In the genomic region with DNA sequence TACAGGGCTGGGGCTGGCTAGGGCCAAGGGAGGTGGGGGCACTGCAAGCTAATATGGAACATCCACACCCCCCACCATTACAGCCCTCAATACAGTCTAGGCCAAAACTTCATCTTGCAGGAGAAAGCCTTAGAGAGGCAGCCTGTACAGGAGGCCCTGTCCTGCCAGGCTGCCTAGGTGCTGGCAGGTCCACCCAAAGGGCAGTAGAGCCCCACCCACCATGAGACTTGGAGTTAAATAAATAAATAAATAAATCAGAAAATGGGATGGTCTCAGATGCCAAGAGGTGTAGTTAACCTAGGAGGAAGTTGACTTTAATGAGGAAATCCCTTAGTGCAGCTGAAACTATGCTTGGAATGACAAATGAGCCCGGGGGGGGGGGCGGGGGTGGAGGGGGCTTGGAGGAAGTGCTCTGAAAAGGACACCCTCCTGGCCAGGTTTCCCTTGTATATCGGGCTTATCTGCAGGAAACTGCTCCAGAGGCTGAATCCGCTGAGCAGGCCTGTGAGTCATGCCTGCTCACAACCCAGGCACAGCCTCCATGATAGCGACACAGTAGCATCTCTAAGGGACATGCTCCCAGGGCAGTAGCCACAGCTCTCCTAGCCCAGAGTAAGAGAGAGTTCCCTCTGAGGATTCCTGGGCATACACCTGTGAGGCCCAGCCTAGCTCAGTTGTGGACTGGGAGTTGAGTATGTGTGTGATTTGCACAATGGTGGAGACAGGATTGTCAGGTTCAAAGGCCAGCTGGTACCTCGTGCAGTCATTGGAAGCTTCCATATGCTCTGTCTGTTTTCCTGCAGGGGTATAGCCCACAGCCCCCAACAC, we compare ENCODE assay signal across 8 mouse cellular contexts.
DNase-seq lines count a peak whose midpoint lies in the region; ATAC-seq and TF ChIP-seq lines count a peak whose summit lies in the region.

No protein-coding gene starts in this region.

- peak overlapping the region; percentile 31 for H3K27ac ChIP-seq in spleen, adult 2 months (ENCODE audit: insufficient read depth, low read length)
- peak overlapping the region; percentile 53 for H3K27ac ChIP-seq in liver, adult 2 months (replicated peaks; ENCODE audit: insufficient read depth, low read depth, low read length)

- H3K4me1 ChIP-seq in spleen, adult 2 months (ENCODE audit: control insufficient read depth, insufficient read depth, insufficient read length) = no peaks in the 10 kb centered on the region; the same call in 1 of the 2 replicates
- no peaks in the 10 kb centered on the region; the same call in 1 of the 2 replicates for H3K4me1 ChIP-seq in liver, adult 2 months (ENCODE audit: control insufficient read depth, insufficient read depth, low read length)

- H3K4me3 ChIP-seq in spleen, adult 2 months (ENCODE audit: extremely low read depth, insufficient read depth, insufficient read length) = no peak overlapping the region
- no peak overlapping the region for H3K4me3 ChIP-seq in liver, adult 2 months (ENCODE audit: insufficient read depth, low read depth, low read length)

- no peaks in the 10 kb centered on the region for H3K36me3 ChIP-seq in spleen, adult 2 months (ENCODE audit: control insufficient read depth, insufficient read depth, low read length)
- H3K36me3 ChIP-seq in liver, adult 2 months (ENCODE audit: control insufficient read depth, insufficient read depth, low read length) = no peaks in the 10 kb centered on the region

- no peaks in the 10 kb centered on the region for H3K27me3 ChIP-seq in spleen, adult 2 months (ENCODE audit: control insufficient read depth, insufficient read depth, low read length)
- no peaks in the 10 kb centered on the region for H3K27me3 ChIP-seq in liver, adult 2 months (ENCODE audit: control insufficient read depth, insufficient read depth, low read length)

- DNase-seq in spleen, adult 2 months (ENCODE audit: low read depth in 1 of 2, low spot score in 2 of 2) = no peak
- DNase-seq in spleen, adult 12 weeks (ENCODE audit: low spot score) = no peak
- DNase-seq in heart, postnatal 36 days = peak; percentile 44 to 50
- DNase-seq in liver, adult 2 months (ENCODE audit: extremely low read depth, low read depth, low spot score) = no peak
- DNase-seq in yolk sac, embryonic 10.5 days (ENCODE audit: low spot score) = peak; percentile 36
- DNase-seq in cerebellum, adult 11 months = no peak
- no peak for DNase-seq in cerebellum, postnatal 4 days (ENCODE audit: low spot score in 2 of 2)

- no peaks in the 10 kb centered on the region for H3K79me2 ChIP-seq in liver, adult 2 months (ENCODE audit: control insufficient read depth, insufficient read depth, low read length)

- no peak for TF ChIP-seq CTCF in spleen, adult 2 months (IDR thresholded peaks at IDR 0.05; ENCODE audit: extremely low read depth, insufficient read depth, insufficient read length, insufficient replicate concordance)
- no peak for TF ChIP-seq CTCF in liver, adult 2 months (IDR thresholded peaks at IDR 0.05; ENCODE audit: low read depth, low read length)

- no peak for ATAC-seq in monocyte, adult 5-6 weeks (replicated peaks; ENCODE audit: insufficient number of reproducible peaks, low FRiP score, low TSS enrichment, poor library complexity, severe bottlenecking)

- 44% methylated on average over 6 of the region's 6 CpGs for WGBS in spleen, adult 2 months
- WGBS in liver, adult 2 months = 56% methylated on average over 6 of the region's 6 CpGs

- H3K9ac ChIP-seq in liver, adult 2 months (ENCODE audit: low read depth, low read length) = no peak overlapping the region

- no peak for TF ChIP-seq POLR2A in spleen, adult 2 months (IDR thresholded peaks at IDR 0.05; ENCODE audit: low read depth, low read length)
- TF ChIP-seq POLR2A in liver, adult 2 months (IDR thresholded peaks at IDR 0.05; ENCODE audit: extremely low read depth, insufficient read depth, low read length) = no peak

- intact Hi-C loops in heart, postnatal 36 days (cut with DNase I) = loop anchor here (1.0 to 5.0 kb wide), 4 partner anchors 28 to 217 kb away; no protein-coding TSS in a partner anchor

Comparison
In these comparisons a context has a peak if more than half of its experiments do, and no peak if none do; other contexts are left out.
1. DNase-seq: peak in heart, postnatal 36 days (2 of 2) and yolk sac, embryonic 10.5 days (single experiment); none in spleen, adult 2 months (0 of 2), spleen, adult 12 weeks (single experiment), liver, adult 2 months (single experiment), cerebellum, adult 11 months (single experiment) and cerebellum, postnatal 4 days (0 of 2).